Mouse (Mus musculus): Measurements from ENCODE around the gene Tusc1. TPM values are rescaled to one million over a fixed set of nuclear protein-coding genes. Genes with fewer than 3 reads are reported as not detected.

The Tusc1 gene
- polyA plus RNA-seq (2016; fragmentation: Nextera tagmentation; extraction: Ambion mirVana) = 1.5 and 4.0 TPM in 2 replicates

DNA sequence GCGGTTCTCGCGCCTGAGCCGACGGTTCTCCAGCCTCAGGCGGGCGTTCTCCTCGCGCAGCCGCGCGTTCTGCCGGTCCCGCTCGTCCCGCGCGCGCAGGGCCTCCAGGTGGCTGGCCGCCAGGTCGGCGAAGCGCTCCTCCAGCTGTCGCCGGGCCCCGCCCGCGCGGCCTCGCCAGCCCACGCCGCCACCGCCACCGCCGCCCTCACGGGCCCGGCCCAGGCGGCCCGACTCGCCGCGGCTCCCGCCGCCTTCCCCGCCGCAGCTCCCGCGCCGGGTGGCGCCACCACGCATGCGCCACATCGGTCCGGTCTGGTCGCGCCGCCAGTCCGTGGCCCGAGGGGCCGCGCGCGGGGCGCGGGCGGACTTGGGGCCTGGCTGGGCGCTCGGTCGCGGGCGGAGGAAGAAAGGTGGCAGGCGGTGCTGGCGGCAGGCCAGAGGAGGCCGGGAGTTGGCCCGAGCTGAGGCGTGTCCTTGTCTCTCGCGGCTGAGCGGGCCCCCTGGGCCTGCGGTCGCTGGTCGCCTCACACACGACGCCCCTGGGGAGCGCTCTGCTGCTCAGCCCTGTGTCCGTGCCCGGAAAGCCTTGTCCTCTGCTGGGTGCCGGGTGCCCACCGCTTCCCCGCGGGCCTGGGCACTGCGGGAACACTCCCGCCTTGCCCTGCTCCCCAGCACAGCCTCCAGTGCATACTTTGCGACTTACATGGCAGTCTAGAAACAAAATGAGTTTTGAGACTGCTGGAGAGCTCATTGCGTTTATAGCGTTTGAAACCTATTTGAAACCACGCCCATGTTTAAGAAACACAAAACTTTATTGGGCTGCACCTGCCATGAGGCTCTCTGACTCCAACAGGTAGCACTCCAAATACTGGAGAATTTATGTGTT, at the start of gene Tusc1:
TSS of gene Tusc1 (minus strand) at position 394 of the 886 bp plus-strand sequence.
- Histone ChIP-seq H3K27me3 (ENCODE audit: low read depth, poor library complexity, severe bottlenecking) (no peaks in the 10 kb centered on the region), H3K27ac (peak within 1 kb of the TSS; percentile 96), H3K9me3 (replicated peaks) (no peaks in the 10 kb centered on the region), H3K4me1 (peaks cover 5% of the 10 kb centered on the region; the same call in 1 of the 2 replicates), H3K4me3 (peak within 1 kb of the TSS; percentile 72), H3K36me3 (no peaks in the 10 kb centered on the region)
- DNase-seq (ENCODE audit: low spot score) = peak; percentile 78
- WGBS = 2% methylated on average over 87 of the region's 97 CpGs

DNA sequence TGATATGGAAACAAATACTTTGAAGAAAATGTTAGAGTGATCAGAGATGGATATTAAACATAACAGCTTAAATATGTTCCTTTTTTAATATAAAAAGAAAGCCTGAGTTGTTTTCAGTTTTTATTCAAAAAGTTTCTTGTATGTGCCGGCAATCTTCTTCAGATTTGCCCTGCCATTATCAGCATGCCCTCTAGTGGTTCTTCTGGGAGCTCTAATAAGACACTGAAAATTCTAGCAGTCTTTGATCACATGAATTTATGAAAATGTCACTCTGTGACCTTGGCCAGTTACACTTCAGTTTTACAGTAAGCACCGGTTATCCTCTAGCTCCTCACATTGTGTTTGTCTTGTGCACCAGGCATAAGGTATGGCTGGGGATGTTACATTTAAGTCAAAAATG, 17.6 kb upstream of the Tusc1 start:
- DNase-seq (ENCODE audit: low spot score) = no peak
- H3K4me3 ChIP-seq = no peak overlapping the region
- H3K4me1 ChIP-seq = no peaks in the 10 kb centered on the region
- no peaks in the 10 kb centered on the region for H3K36me3 ChIP-seq
- H3K9me3 ChIP-seq (replicated peaks) = no peaks in the 10 kb centered on the region
- no peak overlapping the region for H3K27ac ChIP-seq
- H3K27me3 ChIP-seq (ENCODE audit: low read depth, poor library complexity, severe bottlenecking) = no peaks in the 10 kb centered on the region
- WGBS = 82% methylated on average over 2 of the region's 2 CpGs

DNA sequence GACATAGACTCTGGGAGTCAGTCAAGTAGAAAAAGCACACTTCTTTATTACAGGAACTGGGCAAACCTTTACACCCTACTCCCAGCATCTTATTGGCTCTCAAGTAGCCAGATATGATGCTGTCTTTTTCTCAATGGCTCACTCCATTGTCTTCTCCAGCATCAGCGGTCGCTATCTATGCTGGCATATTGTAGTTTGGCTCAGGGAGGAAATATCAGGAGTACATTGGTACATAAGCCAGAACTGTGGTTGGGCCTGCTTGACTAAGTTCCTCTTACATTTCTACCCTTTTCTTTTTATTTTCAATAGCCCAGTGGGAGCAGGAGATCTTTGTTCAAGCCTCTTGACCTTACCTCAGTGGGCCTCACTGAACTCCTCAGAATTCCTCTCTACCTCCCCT, 9.0 kb upstream of the Tusc1 start:
- no peaks in the 10 kb centered on the region for H3K36me3 ChIP-seq
- H3K4me3 ChIP-seq = no peak overlapping the region
- no peak overlapping the region for H3K27ac ChIP-seq
- WGBS = 97% methylated on average over 2 of the region's 2 CpGs
- DNase-seq (ENCODE audit: low spot score) = no peak
- no peaks in the 10 kb centered on the region for H3K4me1 ChIP-seq
- H3K27me3 ChIP-seq (ENCODE audit: low read depth, poor library complexity, severe bottlenecking) = no peaks in the 10 kb centered on the region
- H3K9me3 ChIP-seq (replicated peaks) = no peaks in the 10 kb centered on the region

DNA sequence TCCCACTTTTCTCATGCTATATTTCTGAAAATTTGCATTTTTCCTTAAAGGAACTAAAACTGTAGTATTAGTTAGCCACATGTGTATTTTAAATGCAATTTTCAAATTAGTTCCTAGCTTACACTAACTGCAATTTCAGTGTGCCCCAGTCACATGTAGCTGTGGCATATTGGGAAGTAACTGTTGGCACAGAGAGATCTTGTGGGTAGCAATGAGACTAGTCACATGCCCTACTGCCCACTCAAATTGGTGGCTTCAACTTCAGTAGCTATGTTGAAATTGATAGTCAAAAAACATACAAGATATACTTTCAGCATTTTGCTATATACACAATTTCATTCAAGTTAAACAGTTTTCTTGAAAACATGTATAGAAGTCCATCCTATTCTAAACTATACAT, 6.3 kb upstream of the Tusc1 start:
- Histone ChIP-seq H3K27me3 (ENCODE audit: low read depth, poor library complexity, severe bottlenecking) (no peaks in the 10 kb centered on the region), H3K4me1 (no peaks in the 10 kb centered on the region), H3K4me3 (no peak overlapping the region), H3K27ac (no peak overlapping the region), H3K36me3 (no peaks in the 10 kb centered on the region), H3K9me3 (replicated peaks) (no peaks in the 10 kb centered on the region)
- DNase-seq (ENCODE audit: low spot score) = no peak

DNA sequence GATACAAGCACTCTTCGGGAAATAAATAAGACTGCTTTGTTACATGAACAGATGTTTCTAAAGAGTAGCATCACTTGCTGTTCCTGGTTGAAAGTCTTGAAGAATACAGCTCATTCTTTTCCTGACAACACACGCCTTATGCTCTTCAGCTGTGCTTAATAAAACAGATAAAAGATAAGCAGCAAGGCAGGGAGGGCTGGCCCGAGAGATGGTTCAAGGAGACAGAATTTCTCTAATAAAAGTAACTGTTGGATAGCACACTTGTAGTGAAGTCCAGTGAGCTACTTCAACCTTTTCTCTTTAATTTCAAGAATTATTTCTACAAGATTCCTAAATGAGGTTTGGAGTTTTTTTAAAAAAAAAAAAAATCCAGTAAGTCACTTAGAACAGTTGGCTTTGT, 2.7 kb upstream of the Tusc1 start:
- H3K36me3 ChIP-seq = no peaks in the 10 kb centered on the region
- no peak overlapping the region for H3K4me3 ChIP-seq
- H3K4me1 ChIP-seq = peaks cover 5% of the 10 kb centered on the region; the same call in 1 of the 2 replicates
- no peaks in the 10 kb centered on the region for H3K9me3 ChIP-seq (replicated peaks)
- 84% methylated on average over 3 of the region's 3 CpGs for WGBS
- H3K27me3 ChIP-seq (ENCODE audit: low read depth, poor library complexity, severe bottlenecking) = no peaks in the 10 kb centered on the region
- no peak for DNase-seq (ENCODE audit: low spot score)
- no peak overlapping the region for H3K27ac ChIP-seq

DNA sequence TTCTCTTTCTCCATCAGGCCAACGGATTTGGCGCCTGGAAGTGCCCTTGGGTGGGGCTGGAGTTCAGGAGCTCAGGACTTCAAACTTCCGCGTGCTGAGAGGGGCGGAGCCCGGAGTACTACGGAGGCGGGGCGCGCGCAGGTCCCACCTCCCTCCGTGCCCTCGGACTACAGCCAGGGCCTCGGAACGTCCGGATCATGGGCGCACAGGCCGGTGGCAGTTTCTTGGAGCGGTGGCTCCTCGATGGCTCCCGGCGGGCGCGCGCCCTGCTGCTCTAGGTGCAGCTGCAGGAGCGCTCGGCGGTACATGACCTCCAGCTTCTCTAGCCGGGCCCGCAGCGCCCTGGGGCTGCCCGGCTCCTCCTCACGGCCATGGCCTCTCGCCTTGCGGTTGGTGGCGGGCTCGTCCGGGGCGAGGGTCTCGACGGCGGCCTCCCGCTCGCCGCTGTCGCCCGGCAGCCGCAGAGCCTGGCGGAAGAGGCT, 634 bp downstream of the Tusc1 start:
- DNase-seq (ENCODE audit: low spot score) = peak; percentile 86
- H3K27me3 ChIP-seq (ENCODE audit: low read depth, poor library complexity, severe bottlenecking) = no peaks in the 10 kb centered on the region
- no peaks in the 10 kb centered on the region for H3K9me3 ChIP-seq (replicated peaks)
- H3K4me3 ChIP-seq = peak overlapping the region; percentile 72
- peak overlapping the region; percentile 96 for H3K27ac ChIP-seq
- H3K4me1 ChIP-seq = peaks cover 5% of the 10 kb centered on the region; the same call in 1 of the 2 replicates
- WGBS = under 1% methylated on average over 49 of the region's 49 CpGs
- H3K36me3 ChIP-seq = no peaks in the 10 kb centered on the region

DNA sequence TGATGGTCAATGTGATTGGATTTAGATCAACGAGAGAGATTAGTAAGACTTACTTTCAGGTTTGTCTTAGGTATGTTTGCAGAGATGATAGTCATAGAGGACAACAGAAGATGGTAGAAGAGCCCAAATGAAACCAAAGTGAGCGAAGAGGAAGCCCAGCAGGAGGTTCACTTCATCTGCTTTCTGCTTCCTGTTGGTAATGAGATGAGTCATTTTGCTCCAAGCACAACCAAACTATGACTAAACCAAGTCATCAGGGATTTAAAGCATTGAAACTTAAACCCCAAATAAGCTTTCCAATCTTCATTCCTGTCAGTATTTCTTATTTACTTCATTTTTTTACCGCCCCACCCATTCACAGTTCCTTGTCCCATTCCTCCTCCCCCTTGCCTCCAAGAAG, 27.8 kb downstream of the Tusc1 start:
- no peaks in the 10 kb centered on the region for H3K36me3 ChIP-seq
- DNase-seq (ENCODE audit: low spot score) = no peak
- 88% methylated on average over 3 of the region's 3 CpGs for WGBS
- no peaks in the 10 kb centered on the region for H3K27me3 ChIP-seq (ENCODE audit: low read depth, poor library complexity, severe bottlenecking)
- H3K27ac ChIP-seq = no peak overlapping the region
- no peaks in the 10 kb centered on the region for H3K4me1 ChIP-seq
- H3K4me3 ChIP-seq = no peak overlapping the region
- H3K9me3 ChIP-seq (replicated peaks) = no peaks in the 10 kb centered on the region

DNA sequence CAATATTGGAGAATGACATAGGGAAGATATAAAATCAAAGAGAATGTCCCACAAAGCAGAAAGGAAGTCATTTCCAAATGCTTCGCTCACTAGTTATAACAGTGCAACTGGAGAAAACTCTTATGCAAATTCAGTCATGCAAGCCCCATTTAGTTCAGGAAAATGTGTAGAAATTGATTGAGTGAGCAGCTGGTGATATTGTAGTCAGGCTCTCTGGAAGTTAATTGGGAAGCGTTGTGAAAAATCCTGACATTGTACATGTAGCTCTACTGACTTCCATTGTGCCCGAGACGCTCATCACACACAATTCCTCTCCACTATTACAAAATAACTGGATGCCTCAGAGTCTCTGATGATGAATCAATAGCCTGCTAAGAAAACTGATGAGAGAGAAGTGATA, 49.2 kb downstream of the Tusc1 start:
- Histone ChIP-seq H3K4me3 (no peak overlapping the region), H3K27ac (no peak overlapping the region), H3K36me3 (no peaks in the 10 kb centered on the region), H3K9me3 (replicated peaks) (no peaks in the 10 kb centered on the region), H3K4me1 (no peaks in the 10 kb centered on the region), H3K27me3 (ENCODE audit: low read depth, poor library complexity, severe bottlenecking) (no peaks in the 10 kb centered on the region)
- no peak for DNase-seq (ENCODE audit: low spot score)
- WGBS = 94% methylated on average over 4 of the region's 4 CpGs

Measured in limb, embryonic 10.5 days (tissue).